Mouse (Mus musculus) gastrocnemius, adult 18-20 months (tissue): ENCODE results near the gene Bach2. TPM values are rescaled to one million over a fixed set of nuclear protein-coding genes. Genes with fewer than 3 reads are reported as not detected.
A peak's percentile ranks its signal among the peaks of the same experiment; 100 is the strongest.

Source experiments
- DNase-seq: peaks from one replicate; pipeline ENCODE4 v3.0.0; 2021; ENCODE audit warnings: low spot score
- total RNA-seq, 2 experiments: library from RNA; stranded (reverse); gene quantifications; 2 replicates each; pipeline ENCODE4 v1.2.3; 2021

Gene Bach2
- total RNA-seq, 2 experiments from 2014 or later: 2.6 to 3.4 TPM

DNA sequence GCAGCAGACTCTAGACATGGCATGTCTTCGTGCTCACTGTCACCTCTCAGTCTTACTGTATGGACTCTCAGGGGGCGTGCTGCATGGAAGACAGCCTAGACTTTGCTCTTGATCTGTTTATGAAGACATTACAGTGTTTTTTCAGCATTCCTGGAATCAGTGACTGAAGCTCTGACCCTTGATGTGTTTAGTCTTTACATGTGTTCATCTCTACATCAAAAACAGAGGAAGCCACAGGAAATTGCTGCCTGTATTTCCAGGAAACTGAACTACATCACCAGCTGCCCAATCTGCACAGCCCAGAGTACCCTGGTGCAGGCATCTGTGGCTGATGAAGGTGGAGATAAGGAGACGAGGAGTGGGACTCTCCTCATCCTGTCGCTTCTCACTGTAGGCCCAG, 52.8 kb downstream of the Bach2 start:
- no peak for DNase-seq

DNA sequence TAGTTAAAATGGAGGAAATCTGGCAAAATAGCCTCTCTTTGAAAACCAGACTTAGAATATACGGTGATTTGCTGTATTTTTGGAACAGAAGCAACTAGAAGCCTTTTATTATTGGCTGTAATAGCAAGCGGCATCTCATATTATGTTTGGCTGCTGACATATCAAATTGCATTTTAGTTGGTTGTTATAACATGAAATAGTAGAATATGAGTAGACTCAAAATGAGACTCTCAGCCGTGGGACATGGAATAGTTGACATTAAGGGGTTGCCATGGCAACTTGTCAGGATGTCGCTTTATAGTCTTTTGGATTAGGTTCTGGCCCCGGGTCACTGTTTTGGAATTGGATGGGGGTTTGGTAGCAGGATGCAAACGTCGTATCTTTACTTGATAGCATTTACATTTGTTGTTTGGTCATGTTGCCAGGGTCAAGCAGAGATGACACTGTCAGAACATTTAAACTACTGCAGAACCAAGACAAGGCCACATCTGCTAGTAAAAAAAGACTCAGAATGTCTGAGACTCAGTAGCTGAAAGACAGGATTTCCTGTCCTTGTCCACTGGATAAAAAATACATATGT, 55.2 kb downstream of the Bach2 start:
- DNase-seq: no peak

DNA sequence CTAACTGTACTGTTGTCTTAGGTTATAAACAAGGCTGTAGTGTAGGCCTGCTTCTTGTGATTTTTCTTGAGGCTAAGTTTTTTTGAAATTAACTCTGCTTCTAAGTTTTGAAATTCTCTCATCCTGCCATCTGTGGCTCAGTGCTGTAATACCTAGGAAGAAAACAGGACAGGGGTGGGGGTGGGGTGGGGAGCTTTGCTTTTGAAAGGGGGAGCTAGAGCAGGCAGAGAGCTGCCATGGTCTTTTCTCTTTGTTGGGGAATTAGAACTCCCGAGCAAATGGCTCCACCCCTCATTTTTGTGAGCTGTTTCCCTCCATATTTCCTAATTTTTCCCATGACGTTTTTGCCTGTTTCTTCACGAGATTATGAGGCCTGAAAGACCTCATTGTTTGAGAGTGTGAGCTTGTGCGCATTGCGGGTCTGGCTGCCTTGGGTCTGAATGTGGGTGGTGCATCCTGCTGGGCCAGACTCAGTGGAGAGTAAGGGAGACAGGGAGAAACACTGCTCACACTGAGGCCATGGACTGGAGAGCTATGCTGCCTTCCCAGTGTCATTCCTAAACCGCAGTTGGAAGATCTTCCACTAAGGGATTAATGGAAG, 58.6 kb downstream of the Bach2 start:
- DNase-seq: no peak

DNA sequence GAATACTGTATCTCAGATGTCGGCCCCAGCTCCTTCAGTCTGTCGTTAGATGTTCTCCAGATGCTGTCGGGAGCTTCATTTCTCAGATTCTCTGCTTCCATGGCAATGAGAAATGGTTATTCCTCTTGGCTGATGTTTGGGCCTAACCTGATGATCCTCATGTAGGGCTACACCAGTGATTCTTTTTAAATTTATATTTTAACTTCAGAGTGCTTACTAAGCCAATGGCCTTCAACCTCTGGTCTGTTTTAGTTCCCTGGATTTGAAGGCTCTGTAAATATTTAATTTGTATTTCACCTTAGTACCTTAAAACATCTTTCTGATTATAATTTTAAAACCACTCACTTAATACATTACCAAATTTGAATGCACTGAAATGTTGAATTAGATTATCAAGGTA, 60.6 kb downstream of the Bach2 start:
- DNase-seq: no peak

DNA sequence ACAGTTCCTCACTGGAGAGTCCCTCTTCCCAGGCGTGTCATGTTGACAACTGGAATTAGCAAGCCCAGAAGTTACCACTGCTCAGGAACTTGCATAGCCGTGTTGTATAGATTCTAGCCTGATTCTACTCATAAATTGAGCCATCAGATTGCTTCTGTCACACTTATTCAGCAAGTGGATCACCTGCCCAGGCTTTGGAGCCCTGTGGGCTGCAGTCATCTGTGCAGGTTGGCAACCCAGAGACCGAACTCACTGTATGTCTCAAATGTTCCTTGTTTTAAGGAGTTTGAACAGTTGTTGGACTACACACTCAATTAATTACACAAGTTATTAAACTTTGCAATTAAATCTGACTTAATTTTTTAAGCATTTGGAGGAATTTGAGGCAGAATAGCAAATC, 61.4 kb downstream of the Bach2 start:
- no peak for DNase-seq

DNA sequence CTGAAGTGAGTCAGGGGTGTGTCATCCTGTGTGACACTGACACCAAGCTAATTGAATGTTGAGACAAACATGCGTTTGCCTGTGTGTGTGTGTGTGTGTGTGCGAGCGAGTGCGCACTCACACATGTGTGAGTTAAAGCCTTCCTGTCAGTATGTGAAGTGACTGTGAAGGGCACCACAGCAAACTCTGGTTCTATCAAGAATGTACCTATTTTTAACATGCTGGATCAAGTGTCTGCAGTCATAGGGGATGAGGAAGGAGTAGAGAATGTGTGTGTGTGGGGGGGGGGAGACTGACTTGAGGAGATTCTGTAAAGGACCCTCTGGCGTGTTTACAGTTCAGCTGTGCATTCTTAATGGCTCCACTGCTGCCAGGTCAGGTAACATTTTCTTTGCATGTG, 64.1 kb downstream of the Bach2 start:
- no peak for DNase-seq

DNA sequence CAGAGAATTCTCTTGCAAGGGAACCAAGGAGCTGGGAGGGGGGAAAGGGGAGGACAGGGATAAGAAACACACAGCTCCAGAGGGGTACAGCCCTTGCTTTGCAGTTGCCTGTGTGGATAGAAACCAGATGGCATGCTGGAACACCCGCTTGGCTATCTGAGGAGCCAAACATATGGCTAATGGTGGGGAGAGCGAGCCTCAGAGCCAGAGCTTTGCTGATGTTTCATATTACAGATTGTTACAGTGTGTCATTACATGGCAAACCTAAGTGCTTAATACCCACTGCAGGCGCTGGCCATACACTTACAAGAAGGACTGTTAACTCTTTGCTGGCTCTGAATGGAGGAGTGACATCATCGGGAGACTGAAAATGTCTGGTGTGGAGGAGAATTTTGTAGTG, 64.5 kb downstream of the Bach2 start:
- peak; percentile 57 for DNase-seq

DNA sequence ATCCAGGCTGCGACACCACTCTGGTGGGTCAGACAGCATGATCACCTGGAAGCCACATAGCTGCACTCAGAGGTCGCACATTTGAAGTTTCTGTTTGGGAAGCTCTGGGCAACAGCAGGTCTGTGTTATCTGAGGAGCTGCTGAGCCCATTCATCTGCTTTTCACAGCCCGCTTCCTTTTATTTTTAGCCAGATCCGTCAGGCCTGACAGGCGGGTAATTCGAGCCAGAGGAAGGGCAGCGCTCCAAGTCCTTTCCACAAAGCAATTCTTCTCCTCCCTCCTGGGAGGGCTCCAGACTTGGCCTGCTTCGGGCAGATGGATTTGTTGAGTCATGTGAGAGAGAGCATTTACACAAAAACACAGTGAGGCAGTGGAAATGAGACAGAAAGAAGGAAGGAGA, 65.1 kb downstream of the Bach2 start:
- peak; percentile 97 for DNase-seq

DNA sequence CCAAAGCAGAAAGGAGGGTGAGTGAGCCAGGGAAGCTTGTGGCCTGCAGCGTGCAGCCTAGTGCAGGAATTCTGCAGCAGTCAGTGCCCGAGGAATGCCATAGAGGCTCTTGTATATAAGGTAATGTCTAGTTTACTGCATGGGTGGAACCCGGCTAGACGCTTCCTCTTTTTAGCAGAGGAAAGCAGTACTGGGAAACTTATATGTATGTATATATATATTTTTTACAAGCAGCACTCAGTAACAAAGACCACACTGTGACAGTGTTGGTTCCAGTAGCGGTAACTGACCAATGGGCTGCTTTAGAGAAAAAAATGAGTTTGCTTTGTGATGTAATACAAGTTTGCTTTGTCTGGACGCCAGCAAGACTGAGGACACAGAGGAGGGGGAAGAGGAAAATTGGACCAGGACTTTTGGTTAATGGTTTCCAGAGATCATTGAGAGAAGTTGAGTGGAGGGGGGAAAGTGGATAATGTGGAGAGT, 65.7 kb downstream of the Bach2 start:
- DNase-seq: peak; percentile 32

DNA sequence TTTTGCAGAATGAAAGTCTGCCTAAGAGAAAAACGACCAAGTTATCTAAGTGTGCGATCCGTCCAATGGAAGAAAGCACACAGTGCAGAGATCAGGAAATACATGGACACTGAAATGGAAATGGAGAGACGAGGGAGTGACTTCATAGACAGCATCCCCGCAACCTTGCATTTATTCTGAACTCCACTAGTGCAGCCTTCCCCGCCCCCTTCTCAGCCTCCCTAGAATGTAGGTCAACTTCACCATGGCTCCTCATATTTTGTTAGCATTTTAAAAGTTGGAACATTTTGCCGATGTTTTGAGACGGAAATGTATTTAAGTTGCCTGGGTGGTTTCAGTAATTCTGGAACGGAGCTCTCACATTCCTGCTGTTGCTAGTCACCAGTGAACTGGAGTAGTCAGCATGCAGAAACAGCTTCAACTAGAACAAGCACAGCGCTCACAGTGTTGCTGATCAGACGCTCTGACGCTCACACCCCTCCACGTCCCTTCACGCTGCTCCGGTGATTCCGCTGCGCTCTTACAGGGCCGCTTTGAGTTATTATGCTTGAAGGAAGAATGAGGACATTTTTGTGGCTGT, 66.5 kb downstream of the Bach2 start:
- DNase-seq: no peak

DNA sequence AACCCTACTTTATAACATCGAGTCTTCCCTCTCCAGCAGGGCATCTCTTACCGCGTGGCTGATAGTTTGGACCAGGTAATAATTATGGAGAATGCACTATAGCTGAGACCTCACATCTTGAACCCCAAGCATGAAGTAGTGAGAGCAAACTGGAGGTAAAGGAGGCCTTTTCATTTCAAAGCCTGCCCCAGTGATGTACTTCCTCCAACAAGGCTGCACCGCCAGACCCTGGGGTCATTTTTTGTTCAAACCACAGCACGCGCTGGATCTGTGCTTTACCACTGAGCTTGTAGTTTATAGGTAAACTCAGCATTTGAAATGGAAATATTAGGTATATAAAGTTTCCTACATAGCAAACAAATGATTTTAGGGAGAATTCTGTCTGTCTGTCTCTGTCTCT, 67.1 kb downstream of the Bach2 start:
- no peak for DNase-seq

DNA sequence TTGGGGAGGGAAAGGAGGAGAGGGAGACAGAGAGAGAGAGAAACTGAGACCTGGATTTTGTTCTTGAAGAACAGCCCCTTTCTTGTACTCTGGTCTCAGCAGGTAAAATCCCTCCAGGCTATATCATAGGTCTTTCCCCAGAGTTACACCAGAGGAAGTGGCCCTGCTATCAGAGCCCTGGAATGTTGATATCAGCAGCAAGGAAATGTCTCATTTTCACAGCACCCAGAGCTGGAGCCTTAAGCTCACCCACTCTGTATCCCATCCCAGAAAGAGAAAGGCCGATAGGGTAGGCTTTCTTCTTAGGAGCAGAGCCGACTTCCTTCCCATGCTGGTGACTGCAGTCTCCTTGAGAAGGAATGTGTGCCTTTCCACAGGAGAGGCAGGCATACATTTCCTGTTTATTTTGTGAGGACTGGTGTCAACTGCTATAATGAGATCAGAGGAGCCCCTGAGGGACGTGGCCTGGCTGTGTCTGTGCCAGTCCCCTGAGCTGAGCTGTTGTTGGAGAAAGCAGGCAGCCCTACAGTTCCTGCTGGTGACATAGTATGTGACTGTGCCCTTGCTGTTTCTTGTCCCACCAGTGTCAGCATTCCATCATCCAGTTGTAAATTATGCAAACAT, 67.7 kb downstream of the Bach2 start:
- DNase-seq: no peak

DNA sequence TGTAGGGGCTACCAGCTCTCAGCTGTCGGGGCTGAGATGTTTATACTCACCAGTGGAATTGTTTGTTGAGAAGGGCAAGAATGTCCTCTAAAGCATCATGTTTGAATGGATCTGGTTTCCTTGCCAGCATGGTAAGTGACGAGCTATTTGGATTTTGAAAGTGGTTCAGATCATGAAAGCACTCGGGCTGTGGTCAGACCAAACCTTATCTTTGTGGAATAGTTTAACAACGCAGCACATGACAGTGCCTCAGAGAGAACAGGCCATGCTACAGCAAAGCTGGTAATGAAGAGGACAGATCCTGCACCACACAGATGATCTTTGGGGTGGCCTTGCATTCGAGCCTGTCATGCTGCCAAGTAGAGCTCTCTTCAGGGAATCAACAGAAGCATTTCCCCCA, 68.6 kb downstream of the Bach2 start:
- DNase-seq: no peak

DNA sequence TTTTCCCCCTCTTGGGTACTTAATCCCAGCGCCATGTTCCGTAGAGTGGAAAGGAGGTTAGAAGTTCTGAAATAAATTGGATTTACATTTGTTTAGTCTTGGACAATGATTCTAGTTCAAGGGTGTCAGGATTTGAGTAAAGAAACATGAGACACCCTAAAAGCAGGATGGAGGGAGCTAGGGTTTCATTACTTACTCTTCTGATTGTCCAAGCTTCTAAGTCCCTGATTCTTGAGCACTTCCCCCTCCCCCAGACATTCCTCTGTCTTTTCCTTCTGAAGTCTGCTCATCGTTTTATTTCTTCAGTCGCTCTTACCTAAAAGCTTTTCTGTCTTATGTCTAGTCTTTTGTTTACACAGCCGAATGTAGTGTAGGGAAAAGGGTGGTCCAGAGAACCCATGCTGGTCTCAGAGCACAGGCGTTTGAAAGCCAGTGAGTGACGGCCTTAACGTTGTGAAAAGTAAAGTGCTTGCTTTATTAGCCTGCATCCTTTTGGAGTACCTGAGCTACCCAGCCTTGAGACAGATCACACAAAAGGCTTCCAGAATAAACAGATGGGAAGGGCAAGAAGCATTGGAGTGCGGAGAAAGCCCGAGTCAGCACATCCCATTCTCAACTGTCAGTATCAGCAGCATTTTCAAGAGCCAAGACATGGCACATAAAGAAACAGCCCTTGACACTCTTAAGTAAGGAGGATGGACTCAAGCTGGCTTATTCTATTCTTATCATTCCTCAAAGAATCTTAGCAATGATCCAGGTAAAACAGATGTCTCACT, 73.8 kb downstream of the Bach2 start:
- DNase-seq: no peak

DNA sequence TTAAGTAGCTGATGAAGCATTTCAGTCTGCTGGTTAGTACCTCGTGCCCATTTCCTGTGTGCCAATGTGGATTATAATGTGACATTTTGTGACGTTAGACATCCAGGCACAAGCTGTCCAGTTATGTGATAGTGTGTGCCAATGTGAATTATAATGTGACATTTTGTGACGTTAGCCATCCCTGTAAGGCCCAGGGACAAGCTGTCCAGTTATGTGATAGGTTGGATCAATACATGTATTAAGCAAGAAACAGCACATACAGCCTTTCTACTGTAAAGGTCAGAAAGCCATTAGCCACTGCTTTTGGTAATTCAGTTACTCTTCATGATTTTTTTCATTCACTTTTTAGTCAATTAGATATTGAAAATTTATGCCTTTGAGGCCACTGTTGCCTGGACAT, 76.3 kb downstream of the Bach2 start:
- no peak for DNase-seq

DNA sequence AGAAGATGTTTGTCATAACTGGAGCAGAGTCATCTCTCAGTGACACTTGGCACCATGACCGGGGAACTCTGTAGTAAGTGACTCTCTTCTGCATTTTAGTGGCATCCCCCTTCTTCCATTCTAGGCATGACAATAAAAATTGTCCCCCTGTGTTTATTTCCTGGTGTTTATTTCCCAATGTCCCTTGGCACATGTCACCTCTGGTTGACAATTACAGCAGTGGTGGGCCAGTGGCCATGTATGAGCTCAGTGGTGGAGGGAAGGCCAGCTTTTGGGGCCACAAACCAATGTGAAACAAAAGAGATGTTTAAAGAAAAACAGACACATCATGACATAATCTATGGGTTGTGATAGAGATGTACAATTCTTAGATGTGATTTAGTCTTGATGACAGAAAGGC, 80.0 kb downstream of the Bach2 start:
- no peak for DNase-seq

DNA sequence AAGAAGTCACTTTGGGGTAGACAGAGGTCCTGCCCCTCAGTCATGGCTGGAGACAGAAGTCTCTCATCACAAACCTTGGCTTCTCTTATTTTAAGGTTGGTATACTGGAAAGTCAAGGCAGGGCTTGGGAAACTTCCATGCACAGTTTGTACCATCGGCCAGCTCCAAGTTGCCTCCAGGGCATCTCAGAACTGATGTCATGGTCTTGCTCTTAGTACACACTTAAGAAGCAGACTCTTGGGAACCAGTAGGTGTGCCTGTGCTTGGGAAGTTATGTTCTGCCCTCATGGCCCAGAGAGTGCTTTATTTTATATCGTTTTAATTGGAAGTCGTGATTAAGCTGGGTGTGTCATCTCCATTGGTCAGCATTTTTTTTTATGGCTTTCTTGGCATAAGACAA, 80.7 kb downstream of the Bach2 start:
- no peak for DNase-seq

DNA sequence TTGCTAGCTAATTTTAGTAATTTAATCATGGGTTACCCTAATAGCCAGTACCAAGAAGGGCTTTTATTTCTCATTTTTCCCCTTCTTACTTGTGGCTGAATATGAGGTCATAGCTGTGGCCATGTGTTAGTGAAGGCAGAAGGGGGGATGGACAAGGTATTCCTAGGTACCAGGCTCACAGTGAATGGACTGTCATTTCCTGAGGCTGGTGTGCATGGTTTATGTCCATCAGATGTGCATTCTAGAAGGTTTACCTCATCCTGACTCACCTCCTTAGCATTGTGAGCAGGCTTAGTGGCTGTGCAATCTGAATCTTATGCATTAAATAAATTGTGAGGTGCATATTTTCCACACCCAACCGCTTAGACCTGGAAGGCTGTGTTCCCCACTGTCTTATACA, 81.4 kb downstream of the Bach2 start:
- DNase-seq: no peak

DNA sequence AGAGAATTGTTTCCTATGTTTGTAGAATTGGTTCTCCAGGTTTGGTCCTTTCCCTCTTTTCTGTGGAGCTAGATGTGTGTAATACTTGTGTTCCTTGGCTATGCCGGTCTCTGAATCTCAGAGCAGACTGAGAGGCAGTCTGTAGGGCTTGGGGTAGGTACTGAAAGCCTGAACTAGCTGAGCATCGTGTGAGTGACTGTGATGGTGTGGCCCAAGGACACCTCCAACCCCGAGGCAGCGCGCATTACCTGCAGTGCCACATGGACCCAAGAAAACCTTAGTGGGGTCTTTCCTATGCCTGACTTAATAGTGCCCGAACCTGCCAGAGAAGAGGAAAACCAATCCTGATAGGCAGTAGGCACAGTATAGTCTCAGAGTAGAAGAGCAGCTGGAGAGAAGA, 85.5 kb downstream of the Bach2 start:
- no peak for DNase-seq

DNA sequence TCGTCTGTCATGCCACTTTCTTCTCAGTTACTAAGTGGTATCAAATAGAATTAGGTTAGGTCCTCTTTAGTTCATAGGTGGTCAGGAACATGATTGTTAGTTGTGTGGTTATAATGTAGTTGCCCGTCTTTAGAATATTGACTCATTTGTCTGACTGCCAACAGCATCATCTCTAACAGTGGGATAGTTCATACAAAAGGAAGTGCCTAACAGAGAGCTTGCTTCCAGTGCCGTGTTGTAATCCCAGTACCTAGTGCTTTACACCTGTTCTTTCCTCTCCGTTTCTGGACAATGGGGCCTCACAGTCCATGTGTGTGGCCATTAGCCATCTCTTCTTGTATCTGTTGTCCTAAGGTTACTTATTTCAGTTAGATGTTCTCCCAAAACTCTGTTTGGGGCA, 86.4 kb downstream of the Bach2 start:
- no peak for DNase-seq

DNA sequence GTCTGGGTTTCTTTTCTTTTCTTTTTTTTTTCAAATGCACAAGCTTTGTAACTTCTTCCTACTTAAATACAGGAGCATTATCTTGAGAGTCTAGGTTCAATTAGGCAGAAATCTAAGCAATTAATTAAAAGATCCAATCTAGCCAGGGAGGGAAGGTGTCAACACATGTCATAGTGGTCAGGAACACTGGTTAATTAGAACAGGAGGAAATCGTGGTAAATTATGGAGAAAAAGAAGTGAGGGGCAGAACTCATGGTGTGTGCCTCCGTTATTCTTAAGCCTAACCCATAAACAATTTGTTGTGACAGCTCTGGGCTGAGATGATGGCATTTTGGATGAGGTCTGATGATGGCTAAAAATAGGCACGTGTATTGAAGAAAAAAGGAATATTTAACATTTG, 87.0 kb downstream of the Bach2 start:
- no peak for DNase-seq

DNA sequence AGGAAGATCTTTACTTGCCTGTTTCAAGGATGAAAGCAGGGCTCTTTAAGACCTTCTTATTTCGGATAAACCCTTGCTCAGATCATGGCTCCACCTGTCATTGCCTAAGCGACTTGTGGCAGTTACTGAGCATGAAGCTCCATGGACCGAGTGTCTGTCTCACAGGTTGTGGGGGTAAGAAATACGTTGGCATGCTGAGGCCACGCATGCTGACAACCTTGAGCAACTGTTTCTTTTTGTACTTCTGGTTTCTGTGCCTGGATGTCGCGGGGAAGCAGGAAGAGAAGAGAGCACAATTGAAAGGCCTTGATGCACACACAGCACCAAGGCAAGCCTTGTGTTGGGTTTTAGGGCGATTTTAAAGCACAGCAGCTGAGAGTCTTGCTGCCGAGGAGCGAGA, 87.7 kb downstream of the Bach2 start:
- DNase-seq: no peak
